Mouse (Mus musculus) brown adipose tissue, adult 24 weeks (tissue): ENCODE results near the gene Chchd6. TPM values are rescaled to one million over a fixed set of nuclear protein-coding genes. Genes with fewer than 3 reads are reported as not detected.

ENCODE experiments used
- H3K27ac ChIP-seq: fragments of 200-500 bp; replicated peaks from 2 replicates; pipeline ENCODE4 v1.5.1; 2012; ENCODE audit warnings: low read depth, mild to moderate bottlenecking, low read length
- H3K4me1 ChIP-seq: fragments of 200-500 bp; 2 replicates; pipeline ENCODE4 v1.6.1; 2012; ENCODE audit warnings: low read length, mixed read lengths; ENCODE audit not compliant: control insufficient read depth, insufficient read depth, insufficient read length
- H3K4me3 ChIP-seq: fragments of 200-500 bp; 2 replicates; pipeline ENCODE4 v1.5.1; 2012; ENCODE audit warnings: low read depth, mild to moderate bottlenecking, low read length, moderate library complexity; ENCODE audit not compliant: insufficient read depth
- polyA plus RNA-seq: library from polyadenylated mRNA; stranded (reverse); fragments of >200 nt; gene quantifications from 2 replicates; pipeline ENCODE4 v1.2.4, GENCODE M21; 2012; ENCODE audit not compliant: missing spikeins, insufficient read depth, insufficient read length

Chchd6 gene
- polyA plus RNA-seq, 1 experiment: 79.4 TPM

DNA sequence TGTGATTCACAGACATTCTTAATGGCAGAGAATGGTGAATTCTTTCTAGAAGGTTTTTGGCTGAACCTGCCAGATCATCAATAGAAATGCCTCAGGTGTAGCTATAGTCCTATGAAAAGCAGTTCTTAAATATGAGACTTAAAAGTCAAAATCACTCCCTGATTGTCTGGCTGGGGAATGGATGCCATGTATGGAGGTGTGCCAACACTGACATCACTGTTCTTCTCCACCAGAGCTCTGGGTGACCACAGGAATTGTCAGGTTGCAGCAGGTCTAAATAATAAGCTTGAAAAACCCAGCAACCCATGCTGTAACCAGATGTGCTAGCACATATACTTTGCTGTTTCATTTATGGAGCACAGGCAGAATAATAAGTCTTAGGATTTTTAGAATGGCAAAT is 87.2 kb downstream of the Chchd6 start:
- Histone ChIP-seq H3K4me1 (no peaks in the 10 kb centered on the region), H3K27ac (no peak overlapping the region), H3K4me3 (no peak overlapping the region)

DNA sequence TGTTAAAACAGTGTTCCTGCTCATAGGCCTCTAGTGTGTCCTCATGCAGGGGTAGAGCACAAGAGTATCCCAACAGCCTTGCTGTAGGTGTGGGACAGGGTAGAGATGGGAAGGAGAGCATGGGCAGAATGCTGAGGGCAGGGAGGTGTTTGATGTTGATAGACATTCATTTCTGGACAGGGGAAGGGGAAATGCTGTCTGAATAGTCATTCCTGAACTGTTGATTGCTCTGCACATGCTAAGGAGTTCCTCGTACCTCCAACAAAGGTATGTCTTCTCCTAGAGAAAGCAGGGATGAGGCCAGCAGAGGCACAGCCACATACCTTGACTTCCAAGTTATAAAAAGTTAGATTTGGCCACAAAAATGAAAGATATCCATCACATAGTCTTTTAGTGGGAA is 95.5 kb downstream of the Chchd6 start:
- Histone ChIP-seq H3K4me3 (no peak overlapping the region), H3K27ac (no peak overlapping the region), H3K4me1 (no peaks in the 10 kb centered on the region; the same call in 1 of the 2 replicates)

DNA sequence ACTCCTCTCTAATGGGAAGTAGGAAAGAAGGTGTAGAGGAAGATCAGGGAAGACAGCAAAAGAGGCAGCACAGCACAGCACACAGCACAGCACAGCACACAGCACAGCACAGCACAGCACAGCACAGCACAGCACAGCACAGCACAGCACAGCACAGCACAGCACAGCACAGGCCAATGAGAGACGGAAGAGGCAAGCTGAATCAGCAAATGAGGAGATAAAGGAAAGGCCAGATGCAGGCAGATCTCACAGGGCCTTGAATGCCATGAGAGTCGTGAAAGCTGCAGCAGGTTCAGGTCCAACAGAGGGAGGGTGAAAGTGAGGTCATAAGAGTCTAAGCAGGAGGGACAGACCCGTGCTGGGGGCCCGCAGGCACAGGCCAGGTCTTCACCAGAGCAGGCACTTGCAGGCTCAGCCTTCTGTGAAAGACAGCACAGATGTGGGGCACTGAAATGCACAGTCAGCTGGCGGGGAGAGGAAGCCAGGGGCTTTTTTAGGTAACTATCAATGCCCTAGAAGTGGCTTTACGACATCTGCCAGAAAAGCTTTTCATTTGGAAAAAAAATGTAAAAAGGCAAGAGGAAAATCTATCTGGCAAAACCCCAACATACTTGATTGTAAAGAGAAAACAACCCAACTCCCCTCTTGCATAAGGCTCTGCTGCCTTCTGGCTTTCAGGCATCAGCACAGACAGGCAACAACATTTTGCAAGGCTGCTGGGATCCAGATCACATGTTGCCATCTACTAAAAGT is 96.5 kb downstream of the Chchd6 start:
- Histone ChIP-seq H3K27ac (no peak overlapping the region), H3K4me1 (no peaks in the 10 kb centered on the region; the same call in 1 of the 2 replicates)

DNA sequence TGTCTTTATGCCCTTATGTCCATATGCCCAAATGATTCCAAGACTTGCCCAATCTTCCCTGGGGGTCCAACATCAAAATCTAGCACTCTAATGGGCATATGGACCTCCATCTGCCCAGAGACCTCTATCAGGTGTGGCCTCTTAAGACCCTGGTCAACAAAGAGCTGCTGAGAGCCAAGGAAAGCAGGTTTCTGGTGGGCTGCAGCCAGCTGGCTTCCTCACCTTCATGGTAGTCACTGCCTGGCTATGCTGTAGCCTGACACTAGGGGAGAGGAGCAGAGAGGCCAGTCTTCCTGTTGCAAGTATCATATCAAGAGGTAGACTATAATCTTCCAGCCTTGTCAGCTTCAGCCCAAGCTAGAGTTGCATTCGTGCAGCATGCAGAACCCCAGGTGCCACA is 98.5 kb downstream of the Chchd6 start:
- Histone ChIP-seq H3K4me3 (no peak overlapping the region), H3K27ac (no peak overlapping the region), H3K4me1 (no peaks in the 10 kb centered on the region; the same call in 1 of the 2 replicates)

More for the DNA sequence above, 96.5 kb downstream of the Chchd6 start:
- H3K4me3 ChIP-seq: no peak overlapping the region

DNA sequence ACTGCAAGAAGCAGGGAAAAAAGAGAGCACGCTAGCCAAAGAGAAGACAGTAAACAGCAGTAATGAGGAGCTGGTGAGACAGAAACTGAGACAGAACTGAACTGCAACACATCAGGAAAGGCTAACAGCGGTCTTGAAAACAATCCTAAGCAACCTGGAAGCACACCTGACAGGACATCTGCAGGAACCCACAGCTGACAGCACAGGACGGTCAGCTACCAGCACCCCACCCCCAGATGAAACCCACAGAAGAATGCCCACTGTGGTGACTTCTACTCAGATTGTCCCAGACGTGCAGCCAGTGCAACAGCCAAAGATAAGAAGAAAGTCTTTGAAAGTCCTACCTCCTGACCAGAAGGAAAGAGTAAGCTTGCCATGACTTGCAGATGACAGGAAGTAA is 103.1 kb downstream of the Chchd6 start:
- Histone ChIP-seq H3K27ac (no peak overlapping the region), H3K4me1 (no peaks in the 10 kb centered on the region), H3K4me3 (no peak overlapping the region)

DNA sequence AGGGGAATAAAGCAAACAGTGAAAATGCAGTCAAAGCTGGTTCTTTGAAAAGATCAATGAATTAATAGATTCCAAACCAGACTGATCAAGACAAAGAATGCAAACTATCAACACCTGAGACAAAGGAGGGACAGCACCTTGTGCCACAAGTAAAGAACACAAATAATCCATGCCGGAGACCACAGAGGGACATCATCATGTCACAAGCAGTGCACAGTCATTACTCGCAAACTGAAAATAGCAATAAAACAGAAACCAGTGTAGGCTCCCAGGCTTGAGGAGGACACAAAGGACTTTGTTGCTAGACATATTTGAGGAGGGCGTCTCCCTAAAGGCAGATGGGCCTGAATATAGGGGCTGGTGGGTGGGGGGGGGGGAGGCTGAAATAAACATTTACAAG is 105.1 kb downstream of the Chchd6 start:
- Histone ChIP-seq H3K4me3 (no peak overlapping the region), H3K27ac (no peak overlapping the region), H3K4me1 (no peaks in the 10 kb centered on the region)

DNA sequence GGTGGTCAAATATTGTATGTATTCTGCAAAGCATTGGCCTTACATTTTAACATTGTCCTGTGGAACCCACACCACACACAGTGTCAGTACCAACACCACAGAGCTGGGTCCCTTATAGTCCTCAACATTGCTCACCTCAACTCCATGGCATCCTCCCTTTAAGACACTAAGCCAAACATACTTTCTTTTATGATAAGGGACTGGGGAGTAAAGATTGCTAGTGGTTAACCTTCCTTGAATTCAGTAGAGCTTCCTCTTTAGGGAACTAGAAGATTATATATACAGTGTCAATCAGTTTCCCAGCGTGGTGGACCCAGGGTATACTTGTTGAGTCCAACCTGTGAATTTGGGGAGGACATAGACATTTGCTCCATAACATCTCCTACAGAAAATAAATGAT is 105.9 kb downstream of the Chchd6 start:
- Histone ChIP-seq H3K27ac (no peak overlapping the region), H3K4me3 (no peak overlapping the region), H3K4me1 (no peaks in the 10 kb centered on the region)

DNA sequence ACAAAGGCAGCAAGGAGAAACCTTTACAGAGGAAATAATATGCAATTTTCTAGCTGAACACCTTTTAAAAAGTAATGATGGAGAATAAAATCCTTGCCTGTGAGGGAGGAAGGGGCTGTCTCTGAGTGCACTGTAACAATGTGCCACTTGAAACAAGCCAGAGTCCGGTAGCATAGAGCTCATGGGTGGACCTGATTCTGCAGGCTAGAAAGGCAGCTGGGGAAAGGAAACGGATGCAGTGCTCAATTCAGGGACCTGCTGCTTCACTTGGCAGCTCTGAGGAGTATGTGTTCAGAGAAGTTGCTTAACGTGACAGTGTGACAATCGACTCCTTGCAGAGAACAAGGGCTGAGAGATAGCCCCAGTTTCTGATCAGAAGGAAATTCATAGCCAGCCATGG is 109.4 kb downstream of the Chchd6 start:
- no peaks in the 10 kb centered on the region for H3K4me1 ChIP-seq
- H3K27ac ChIP-seq: no peak overlapping the region
- no peak overlapping the region for H3K4me3 ChIP-seq

DNA sequence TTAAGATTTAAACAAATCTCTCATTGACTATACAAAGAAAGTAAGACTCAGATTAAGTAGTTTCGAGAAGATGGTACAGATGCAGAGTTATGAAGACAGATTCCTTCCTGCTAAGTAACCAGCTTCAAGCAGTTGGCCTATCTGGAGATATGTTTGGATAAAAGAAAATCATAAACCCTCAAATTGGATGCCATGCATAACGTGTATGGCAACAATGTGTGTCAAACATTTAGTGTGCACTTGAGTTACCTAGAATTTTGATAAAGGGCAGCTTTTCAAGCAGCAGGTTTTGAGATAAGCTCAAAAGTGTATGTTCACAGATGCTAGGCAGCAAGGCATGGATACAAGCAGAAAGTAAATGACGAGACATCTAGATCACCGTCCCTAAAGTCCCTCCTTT is 114.3 kb downstream of the Chchd6 start:
- Histone ChIP-seq H3K4me3 (no peak overlapping the region), H3K4me1 (no peaks in the 10 kb centered on the region), H3K27ac (no peak overlapping the region)

DNA sequence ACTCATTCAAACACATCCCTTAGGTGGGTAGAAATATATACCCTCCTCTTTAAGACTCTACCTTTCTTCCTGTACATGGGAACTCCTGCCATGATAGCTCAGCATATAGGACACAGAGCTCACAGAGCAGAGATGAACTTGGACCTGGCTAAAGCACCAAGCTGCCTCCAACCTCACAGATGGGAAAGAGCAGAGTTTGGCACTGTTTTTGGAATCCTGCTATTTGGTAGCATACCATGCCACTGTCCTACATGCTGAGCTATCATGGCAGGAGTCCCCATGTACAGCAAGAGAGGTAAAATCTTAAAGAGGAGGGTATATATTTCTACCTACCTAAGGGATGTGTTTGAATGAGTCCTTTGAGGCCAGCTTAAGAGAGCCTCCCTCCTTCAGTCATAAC is 127.5 kb downstream of the Chchd6 start:
- no peak overlapping the region for H3K27ac ChIP-seq
- peaks cover 3% of the 10 kb centered on the region; the same call in 1 of the 2 replicates for H3K4me1 ChIP-seq
- no peak overlapping the region for H3K4me3 ChIP-seq

DNA sequence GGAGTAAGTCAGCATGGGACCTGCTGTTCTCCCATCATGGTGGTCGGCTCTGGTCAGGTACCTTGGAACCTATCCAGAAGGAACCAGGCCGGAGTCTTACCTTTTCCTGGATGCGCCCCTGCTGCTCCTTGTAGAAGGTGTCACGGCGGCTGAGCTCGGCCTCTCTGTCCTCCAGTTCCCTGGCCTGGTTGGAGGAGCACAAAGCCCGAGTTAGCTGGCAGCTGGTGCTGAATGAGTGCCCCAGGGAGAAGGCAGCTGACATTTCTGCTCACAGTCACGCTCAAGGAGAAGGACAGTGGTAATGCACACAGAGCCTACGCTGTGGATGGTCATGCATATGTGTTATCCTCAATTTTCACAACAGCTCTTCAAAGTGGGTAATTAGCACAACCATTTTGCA is 128.2 kb downstream of the Chchd6 start:
- Histone ChIP-seq H3K4me1 (peaks cover 3% of the 10 kb centered on the region; the same call in 1 of the 2 replicates), H3K4me3 (no peak overlapping the region), H3K27ac (no peak overlapping the region)

DNA sequence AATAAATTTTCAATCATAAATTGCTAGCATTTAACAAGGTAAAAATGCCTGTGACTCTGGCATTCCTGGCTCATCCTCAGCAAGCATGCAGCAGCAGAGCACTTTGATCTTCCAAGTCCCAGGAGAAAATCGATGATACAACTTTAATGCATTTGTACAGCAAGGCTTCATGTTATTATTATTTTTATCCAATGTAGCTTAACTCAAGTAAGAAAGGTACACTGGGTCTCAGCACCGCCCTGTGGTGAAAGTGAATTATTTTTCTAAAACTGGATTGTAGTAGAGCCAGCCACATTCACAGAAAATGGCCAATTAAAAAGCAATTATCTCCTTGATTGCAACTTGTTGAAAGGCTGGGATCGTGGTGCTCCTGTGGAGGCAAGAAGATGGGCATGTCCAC is 128.6 kb downstream of the Chchd6 start:
- Histone ChIP-seq H3K4me1 (peaks cover 6% of the 10 kb centered on the region; the same call in 1 of the 2 replicates), H3K27ac (no peak overlapping the region), H3K4me3 (no peak overlapping the region)

DNA sequence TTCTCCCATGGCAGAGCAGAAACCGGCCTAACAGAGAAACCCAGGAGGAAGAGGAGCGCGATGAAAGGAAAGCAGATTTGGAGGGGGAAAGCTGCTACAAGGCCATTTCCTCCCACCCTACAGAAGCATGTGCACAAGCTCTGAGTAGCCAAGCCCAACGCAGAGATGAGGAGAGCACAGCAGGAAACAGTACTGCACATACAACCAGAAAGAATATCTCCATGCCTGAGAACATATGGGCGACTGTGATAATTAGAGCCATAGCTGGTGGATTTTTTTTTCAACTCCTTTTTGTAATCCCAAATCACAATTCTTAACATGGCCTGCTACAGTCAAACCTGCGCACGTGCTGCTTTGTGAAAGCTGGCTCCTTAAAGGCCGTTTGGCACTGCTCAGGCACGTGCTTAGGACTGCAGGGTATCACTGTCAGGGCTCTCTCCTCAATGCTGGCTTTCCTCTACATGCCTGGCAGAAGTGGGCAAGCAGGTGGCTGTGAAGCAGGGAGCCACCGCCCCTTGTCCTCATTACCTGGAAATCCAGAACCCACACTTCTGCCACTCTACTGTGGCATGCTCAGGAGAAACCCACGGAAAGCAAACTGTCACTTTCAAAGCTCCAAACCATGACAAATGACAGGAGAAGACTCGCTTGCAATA is 129.3 kb downstream of the Chchd6 start:
- H3K4me1 ChIP-seq: peaks cover 7% of the 10 kb centered on the region; the same call in 1 of the 2 replicates
- no peak overlapping the region for H3K4me3 ChIP-seq
- no peak overlapping the region for H3K27ac ChIP-seq

DNA sequence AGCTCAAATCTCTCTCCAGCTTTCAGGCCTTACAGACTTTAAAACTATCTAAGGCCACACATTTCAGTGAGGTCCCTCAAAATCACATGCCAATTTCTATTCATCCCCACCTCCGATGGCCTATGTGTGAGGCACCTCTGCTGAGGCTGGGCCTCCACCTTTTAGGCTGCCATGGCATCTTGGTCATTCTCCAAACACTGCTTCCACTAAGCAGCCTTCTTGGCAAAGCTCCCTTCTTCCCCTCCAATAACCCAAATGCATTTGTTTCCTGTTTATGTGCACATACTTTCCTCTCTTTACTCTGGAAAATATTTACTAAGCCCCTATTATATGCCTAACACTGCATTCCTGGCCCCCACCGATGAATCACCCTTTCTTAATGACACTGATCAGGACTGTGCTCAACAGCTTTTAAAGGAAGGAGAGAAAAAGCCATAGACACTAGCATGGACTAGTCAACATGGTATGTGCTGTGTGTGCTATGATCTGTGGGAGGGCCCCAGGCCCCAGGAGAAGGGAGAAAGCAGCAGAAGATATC is 133.2 kb downstream of the Chchd6 start:
- H3K4me3 ChIP-seq: no peak overlapping the region
- peaks cover 19% of the 10 kb centered on the region; the same call in 1 of the 2 replicates for H3K4me1 ChIP-seq
- H3K27ac ChIP-seq: 0 out of 2 replicates have a peak overlapping the region, but pooled peaks have one; percentile 29

DNA sequence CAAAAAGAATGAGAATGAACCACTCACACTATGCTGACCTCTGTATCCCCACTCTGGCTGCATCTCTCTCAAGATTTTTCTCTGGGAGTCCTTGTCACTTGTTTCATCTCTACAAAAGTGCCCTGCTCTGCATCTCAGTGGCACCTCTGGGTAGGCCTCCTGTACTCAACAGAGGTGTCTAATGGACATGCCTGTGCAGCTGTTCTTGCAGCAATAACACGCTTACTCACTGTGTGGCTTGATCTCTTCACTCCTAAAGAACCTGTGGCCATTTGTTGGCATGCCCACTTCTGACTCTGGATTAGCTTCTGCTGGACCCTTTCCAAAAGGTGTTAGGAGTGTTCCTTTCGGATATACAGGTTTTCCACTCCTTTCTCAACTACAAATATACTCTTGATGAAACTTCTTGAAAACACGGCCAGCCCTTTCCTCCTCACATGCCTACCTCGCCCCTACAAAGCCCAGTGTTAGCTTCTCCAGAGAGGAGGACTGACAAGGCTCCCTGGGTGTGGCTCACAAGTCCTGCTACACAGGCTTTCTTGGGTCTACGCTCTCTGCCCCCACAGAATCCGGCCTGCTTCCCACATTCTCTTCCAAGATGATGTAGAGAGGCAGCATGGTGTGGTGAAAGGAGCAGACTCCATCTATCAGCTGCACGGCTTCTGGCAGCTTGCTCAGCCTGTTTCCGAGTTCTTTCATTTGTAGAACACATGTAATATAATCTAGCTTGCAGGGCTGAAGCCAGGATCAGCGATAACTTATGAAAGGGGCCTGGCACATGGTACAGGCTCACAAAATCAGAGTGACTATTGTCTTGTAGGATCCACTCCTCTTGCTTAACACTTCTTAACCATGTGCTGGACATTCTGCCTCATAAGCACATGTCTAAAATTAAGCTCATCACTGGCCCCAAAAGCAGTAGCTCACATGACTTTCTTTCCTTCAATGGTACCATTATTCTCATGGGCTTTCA is 133.9 kb downstream of the Chchd6 start:
- no peak overlapping the region for H3K27ac ChIP-seq
- H3K4me1 ChIP-seq: peaks cover 24% of the 10 kb centered on the region; the same call in 1 of the 2 replicates
- no peak overlapping the region for H3K4me3 ChIP-seq
